Comparison of ENCODE assay signal across 9 mouse cellular contexts in genomic region chr15:11408155-11408826, GRCm38 (mm10). TPM values are rescaled to one million over a fixed set of nuclear protein-coding genes. Genes with fewer than 3 reads are reported as not detected.
A peak's percentile ranks its signal among the peaks of the same experiment; 100 is the strongest.
DNase-seq lines count a peak whose midpoint lies in the region; ATAC-seq and TF ChIP-seq lines count a peak whose summit lies in the region.
"Had no signal": no experiment of that assay in that cellular context is flagged by ENCODE, and none has a peak within 500 bp of the region (broad histone marks: within the 10 kb centered on the region; RNA-seq: fewer than 3 reads in every experiment).

No protein-coding gene starts in this region.

- TF ChIP-seq CTCF in spleen, adult 2 months (IDR thresholded peaks at IDR 0.05; ENCODE audit: extremely low read depth, insufficient read depth, insufficient read length, insufficient replicate concordance) = peak; percentile 3; the same call in 1 of the 2 replicates
- peak; percentile 81 for TF ChIP-seq CTCF in stomach, postnatal 0 days (IDR thresholded peaks at IDR 0.05; ENCODE audit: low read depth)

- H3K36me3 ChIP-seq in spleen, adult 2 months (ENCODE audit: control insufficient read depth, insufficient read depth, low read length) = no peaks in the 10 kb centered on the region
- H3K36me3 ChIP-seq in forebrain, embryonic 16.5 days (ENCODE audit: control insufficient read depth, insufficient read depth) = no peaks in the 10 kb centered on the region
- H3K36me3 ChIP-seq in limb, embryonic 12.5 days = no peaks in the 10 kb centered on the region
- no peaks in the 10 kb centered on the region for H3K36me3 ChIP-seq in stomach, postnatal 0 days (ENCODE audit: control insufficient read depth, insufficient read depth, low read length)
- H3K36me3 ChIP-seq: stomach, embryonic 15.5 days had no signal

- 40% methylated on average over 7 of the region's 7 CpGs for WGBS in spleen, adult 2 months
- WGBS in forebrain, embryonic 16.5 days = 42% methylated on average over 7 of the region's 7 CpGs
- 42% methylated on average over 7 of the region's 7 CpGs for WGBS in limb, embryonic 12.5 days
- WGBS in stomach, postnatal 0 days = 31% methylated on average over 7 of the region's 7 CpGs

- peak; percentile 87 for ATAC-seq in frontal cortex, adult (ENCODE audit: low TSS enrichment)
- peak; percentile 69 for ATAC-seq in forebrain, embryonic 16.5 days
- 0 out of 2 replicates have a peak, but pooled peaks have one; percentile 52 for ATAC-seq in limb, embryonic 12.5 days (ENCODE audit: insufficient number of reproducible peaks, insufficient read depth, low FRiP score, low TSS enrichment, low read depth)
- ATAC-seq in stomach, postnatal 0 days (ENCODE audit: low FRiP score, low TSS enrichment) = no peak

- no peaks in the 10 kb centered on the region for H3K4me1 ChIP-seq in spleen, adult 2 months (ENCODE audit: control insufficient read depth, insufficient read depth, insufficient read length)
- no peaks in the 10 kb centered on the region for H3K4me1 ChIP-seq in forebrain, embryonic 16.5 days (replicated peaks; ENCODE audit: control insufficient read depth, insufficient read depth, low read length)
- 0 out of 2 replicates have a peak, but pooled peaks cover 3% of the 10 kb centered on the region for H3K4me1 ChIP-seq in limb, embryonic 12.5 days (replicated peaks)
- no peaks in the 10 kb centered on the region for H3K4me1 ChIP-seq in stomach, postnatal 0 days (replicated peaks; ENCODE audit: control insufficient read depth, insufficient read depth)
- H3K4me1 ChIP-seq: stomach, embryonic 15.5 days had no signal

- no peaks in the 10 kb centered on the region for H3K9me3 ChIP-seq in forebrain, embryonic 16.5 days (ENCODE audit: control insufficient read depth, low read length)
- no peaks in the 10 kb centered on the region for H3K9me3 ChIP-seq in limb, embryonic 12.5 days
- no peaks in the 10 kb centered on the region for H3K9me3 ChIP-seq in stomach, postnatal 0 days (ENCODE audit: control insufficient read depth, low read length)
- H3K9me3 ChIP-seq: stomach, embryonic 15.5 days had no signal

- no peak for DNase-seq in frontal cortex, postnatal 25 days (ENCODE audit: low spot score in 2 of 2)
- peak in 1 of 2 experiments; percentile 14 for DNase-seq in spleen, adult 2 months (ENCODE audit: low read depth in 1 of 2, low spot score in 2 of 2)
- DNase-seq in spleen, adult 18-20 months = no peak
- peak; percentile 47 for DNase-seq in stomach, postnatal 0 days (ENCODE audit: low spot score)
- no peak for DNase-seq in right cerebral cortex, postnatal 14 days

- no peaks in the 10 kb centered on the region for H3K27me3 ChIP-seq in spleen, adult 2 months (ENCODE audit: control insufficient read depth, insufficient read depth, low read length)
- no peaks in the 10 kb centered on the region for H3K27me3 ChIP-seq in forebrain, embryonic 16.5 days (replicated peaks; ENCODE audit: control insufficient read depth, insufficient read depth, low read length)
- H3K27me3 ChIP-seq in limb, embryonic 12.5 days = peaks cover 10% of the 10 kb centered on the region; the same call in 1 of the 2 replicates
- no peaks in the 10 kb centered on the region for H3K27me3 ChIP-seq in stomach, postnatal 0 days (ENCODE audit: control insufficient read depth, insufficient read depth, low read length)
- H3K27me3 ChIP-seq: stomach, embryonic 15.5 days had no signal

- H3K27ac ChIP-seq in spleen, adult 2 months (ENCODE audit: insufficient read depth, low read length) = no peak overlapping the region
- H3K27ac ChIP-seq in forebrain, embryonic 16.5 days (ENCODE audit: low read length) = no peak overlapping the region
- H3K27ac ChIP-seq in limb, embryonic 12.5 days = no peak overlapping the region
- H3K27ac ChIP-seq in stomach, postnatal 0 days (replicated peaks) = no peak overlapping the region
- H3K27ac ChIP-seq: stomach, embryonic 15.5 days had no signal

- H3K4me3 ChIP-seq in spleen, adult 2 months (ENCODE audit: extremely low read depth, insufficient read depth, insufficient read length) = no peak overlapping the region
- H3K4me3 ChIP-seq in forebrain, embryonic 16.5 days (replicated peaks; ENCODE audit: low read length) = no peak overlapping the region
- no peak overlapping the region for H3K4me3 ChIP-seq in limb, embryonic 12.5 days (replicated peaks)
- H3K4me3 ChIP-seq in stomach, postnatal 0 days (ENCODE audit: low read depth, low read length) = no peak overlapping the region
- H3K4me3 ChIP-seq: stomach, embryonic 15.5 days had no signal

- no peak overlapping the region for H3K4me2 ChIP-seq in forebrain, embryonic 16.5 days (ENCODE audit: low read length)
- H3K4me2 ChIP-seq in limb, embryonic 12.5 days = no peak overlapping the region
- no peak overlapping the region for H3K4me2 ChIP-seq in stomach, postnatal 0 days (replicated peaks; ENCODE audit: low read depth)
- H3K4me2 ChIP-seq: stomach, embryonic 15.5 days had no signal

- no peak for TF ChIP-seq EP300 in stomach, postnatal 0 days (optimal IDR thresholded peaks at IDR 0.05)

- no peak for TF ChIP-seq POLR2A in spleen, adult 2 months (IDR thresholded peaks at IDR 0.05; ENCODE audit: low read depth, low read length)

- H3K9ac ChIP-seq in forebrain, embryonic 16.5 days (replicated peaks; ENCODE audit: low read depth, low read length) = no peak overlapping the region
- H3K9ac ChIP-seq in limb, embryonic 12.5 days (replicated peaks) = no peak overlapping the region
- no peak overlapping the region for H3K9ac ChIP-seq in stomach, postnatal 0 days (ENCODE audit: low read length)
- H3K9ac ChIP-seq: stomach, embryonic 15.5 days had no signal

RNA-seq across cellular contexts. Expression of gene Tars, which starts 8.8 kb away (rescaled TPM):
- polyA plus RNA-seq in spleen, adult 2 months (2012; rRNA removed) = 7.1 and 9.2 TPM in 2 replicates
- 52.6 and 57.6 TPM in 2 replicates for polyA plus RNA-seq in forebrain, embryonic 16.5 days (2015; fragmentation: Nextera tagmentation; extraction: Ambion mirVana)
- 75.7 and 76.6 TPM in 2 replicates for polyA plus RNA-seq in limb, embryonic 12.5 days (2016; fragmentation: Nextera tagmentation; extraction: Ambion mirVana)
- polyA plus RNA-seq in stomach, postnatal 0 days (2015; fragmentation: Nextera tagmentation; extraction: Ambion mirVana) = 37.0 and 39.8 TPM in 2 replicates
